Mouse (Mus musculus) MEL (cell line): ENCODE data around the gene Ppfibp1. TPM values are rescaled to one million over a fixed set of nuclear protein-coding genes. Genes with fewer than 3 reads are reported as not detected.

Source experiments
- DNase-seq: peaks from one replicate; pipeline ENCODE4 v3.0.0; 2011; ENCODE audit warnings: low read depth, low spot score
- H3K27ac ChIP-seq: 2 replicates; pipeline ENCODE4 v1.5.1; 2012; ENCODE audit warnings: low read depth, mild to moderate bottlenecking, control low read depth, low read length, moderate library complexity; ENCODE audit not compliant: control insufficient read depth
- H3K27me3 ChIP-seq, 2 experiments: fragments of 150-350 bp in 1 of 2; sonication (generic) in 1 of 2; 2 replicates each; pipeline ENCODE4 v1.6.1; 2012; ENCODE audit warnings: low read length in 2 of 2, mild to moderate bottlenecking in 2 of 2, improper control_type of control experiment in 1 of 2, moderate library complexity in 1 of 2; ENCODE audit not compliant: insufficient read depth in 2 of 2, control insufficient read depth in 1 of 2
- H3K36me3 ChIP-seq, 2 experiments: 2 replicates each; pipeline ENCODE4 v1.6.1; 2012 to 2014; ENCODE audit warnings: low read length in 2 of 2, improper control_type of control experiment in 1 of 2, inconsistent platforms in 1 of 2, mild to moderate bottlenecking in 1 of 2; ENCODE audit not compliant: insufficient read depth in 2 of 2, control insufficient read depth in 1 of 2
- H3K4me1 ChIP-seq, 2 experiments: fragments of 150-350 bp in 1 of 2; sonication (generic) in 1 of 2; 2 replicates each; pipeline ENCODE4 v1.6.1; 2012; ENCODE audit warnings: low read length in 2 of 2, improper control_type of control experiment in 1 of 2, mild to moderate bottlenecking in 1 of 2; ENCODE audit not compliant: insufficient read depth in 2 of 2, control insufficient read depth in 1 of 2
- H3K4me3 ChIP-seq, 2 experiments: fragments of 150-350 bp in 1 of 2; sonication (generic) in 1 of 2; 2 replicates each; pipeline ENCODE4 v1.5.1; 2012; ENCODE audit warnings: low read depth in 2 of 2, low read length in 2 of 2, mild to moderate bottlenecking in 2 of 2, moderate library complexity in 2 of 2, control low read depth in 1 of 2, improper control_type of control experiment in 1 of 2; ENCODE audit not compliant: control insufficient read depth in 1 of 2, insufficient read depth in 1 of 2
- H3K79me2 ChIP-seq: 2 replicates; pipeline ENCODE4 v1.6.1; 2012; ENCODE audit warnings: mild to moderate bottlenecking, low read length, moderate library complexity; ENCODE audit not compliant: control insufficient read depth, poor library complexity, insufficient read depth
- H3K9ac ChIP-seq: 2 replicates; pipeline ENCODE4 v1.6.1; 2012; ENCODE audit warnings: low read depth, mild to moderate bottlenecking, control low read depth, low read length, moderate library complexity; ENCODE audit not compliant: control insufficient read depth, poor library complexity, severe bottlenecking
- H3K9me3 ChIP-seq: fragments of 150-350 bp; sonication (generic); replicated peaks from 2 replicates; pipeline ENCODE4 v1.6.1; 2012; ENCODE audit warnings: mild to moderate bottlenecking, low read length, improper control_type of control experiment, moderate library complexity; ENCODE audit not compliant: insufficient read depth
- BHLHE40 ChIP-seq: IDR thresholded peaks from 2 replicates; pipeline ENCODE4 v1.6.1; 2012; ENCODE audit warnings: low read depth, mild to moderate bottlenecking, inconsistent platforms, low read length, improper control_type of control experiment, borderline replicate concordance
- CHD1 ChIP-seq: IDR thresholded peaks from 2 replicates; pipeline ENCODE4 v1.6.1; 2012; ENCODE audit warnings: low read depth, mild to moderate bottlenecking, inconsistent platforms, low read length, improper control_type of control experiment
- CHD2 ChIP-seq: IDR thresholded peaks from 2 replicates; pipeline ENCODE4 v1.6.1; 2011; ENCODE audit warnings: low read length, improper control_type of control experiment
- CTCF ChIP-seq, 3 experiments: IDR thresholded peaks in 2 of 3; conservative IDR thresholded peaks in 1 of 3; 2 replicates each; pipeline ENCODE4 v1.5.1; 2011 to 2012; ENCODE audit warnings: low read length in 3 of 3, low read depth in 2 of 3, mild to moderate bottlenecking in 2 of 3, improper control_type of control experiment in 1 of 3, inconsistent platforms in 1 of 3, mixed read lengths in 1 of 3, moderate library complexity in 1 of 3; ENCODE audit not compliant: control insufficient read depth in 1 of 3, insufficient read depth in 1 of 3, poor library complexity in 1 of 3, severe bottlenecking in 1 of 3
- E2F4 ChIP-seq: IDR thresholded peaks from 2 replicates; pipeline ENCODE4 v1.6.1; 2011; ENCODE audit warnings: low read depth, low read length, improper control_type of control experiment, borderline replicate concordance
- ELF1 ChIP-seq: IDR thresholded peaks from 2 replicates; pipeline ENCODE4 v1.6.1; 2014; ENCODE audit warnings: low read depth, mild to moderate bottlenecking, inconsistent platforms, low read length, improper control_type of control experiment, moderate library complexity
- EP300 ChIP-seq, 2 experiments: IDR thresholded peaks; 2 replicates each; pipeline ENCODE4 v1.6.1; 2011; ENCODE audit warnings: improper control_type of control experiment in 2 of 2, low read length in 2 of 2, low read depth in 1 of 2, mild to moderate bottlenecking in 1 of 2
- ETS1 ChIP-seq: IDR thresholded peaks from 2 replicates; pipeline ENCODE4 v1.6.1; 2012; ENCODE audit warnings: low read depth, mild to moderate bottlenecking, inconsistent platforms, low read length, improper control_type of control experiment, moderate library complexity
- GATA1 ChIP-seq: IDR thresholded peaks from 2 replicates; pipeline ENCODE4 v1.6.1; 2011; ENCODE audit warnings: low read depth, low read length, improper control_type of control experiment
- HCFC1 ChIP-seq: IDR thresholded peaks from 2 replicates; pipeline ENCODE4 v1.6.1; 2012; ENCODE audit warnings: low read depth, mild to moderate bottlenecking, inconsistent platforms, low read length, improper control_type of control experiment, moderate library complexity
- JUND ChIP-seq: IDR thresholded peaks from 2 replicates; pipeline ENCODE4 v1.6.1; 2011; ENCODE audit warnings: low read depth, mild to moderate bottlenecking, improper control_type of control experiment, low read length
- KAT2A ChIP-seq: conservative IDR thresholded peaks from 2 replicates; pipeline ENCODE4 v1.6.1; 2012; ENCODE audit warnings: low read depth, low read length, improper control_type of control experiment, inconsistent platforms
- MAFK ChIP-seq: IDR thresholded peaks from 2 replicates; pipeline ENCODE4 v1.6.1; 2011; ENCODE audit warnings: low read depth, mild to moderate bottlenecking, low read length, improper control_type of control experiment, borderline replicate concordance
- MAZ ChIP-seq: IDR thresholded peaks from 2 replicates; pipeline ENCODE4 v1.6.1; 2012; ENCODE audit warnings: low read depth, mild to moderate bottlenecking, inconsistent platforms, low read length, improper control_type of control experiment
- MEF2A ChIP-seq: IDR thresholded peaks from 2 replicates; pipeline ENCODE4 v1.6.1; 2014; ENCODE audit warnings: low read depth, mild to moderate bottlenecking, inconsistent platforms, low read length, improper control_type of control experiment; ENCODE audit not compliant: poor library complexity, insufficient replicate concordance, severe bottlenecking; ENCODE audit errors: extremely low read depth
- MXI1 ChIP-seq: IDR thresholded peaks from 2 replicates; pipeline ENCODE4 v1.6.1; 2011; ENCODE audit warnings: mild to moderate bottlenecking, low read depth, low read length, improper control_type of control experiment
- MYB ChIP-seq: IDR thresholded peaks from 2 replicates; pipeline ENCODE4 v1.6.1; 2011; ENCODE audit warnings: mild to moderate bottlenecking, low read depth, low read length, improper control_type of control experiment
- MYC ChIP-seq: IDR thresholded peaks from 2 replicates; pipeline ENCODE4 v1.6.1; 2011; ENCODE audit warnings: low read depth, mild to moderate bottlenecking, low read length, improper control_type of control experiment, moderate library complexity
- NELFE ChIP-seq: IDR thresholded peaks from 2 replicates; pipeline ENCODE4 v1.6.1; 2011; ENCODE audit warnings: low read depth, low read length, improper control_type of control experiment
- NRF1 ChIP-seq: IDR thresholded peaks from 2 replicates; pipeline ENCODE4 v1.6.1; 2014; ENCODE audit warnings: low read depth, mild to moderate bottlenecking, inconsistent platforms, low read length, improper control_type of control experiment, moderate library complexity; ENCODE audit not compliant: poor library complexity, insufficient read depth, severe bottlenecking
- POLR2A ChIP-seq, 2 experiments: IDR thresholded peaks; 2 replicates each; pipeline ENCODE4 v1.6.1; 2011 to 2012; ENCODE audit warnings: low read length in 2 of 2, mild to moderate bottlenecking in 2 of 2, control low read depth in 1 of 2, improper control_type of control experiment in 1 of 2, low read depth in 1 of 2, moderate library complexity in 1 of 2; ENCODE audit not compliant: control insufficient read depth in 1 of 2, insufficient read depth in 1 of 2, poor library complexity in 1 of 2
- POLR2AphosphoS2 ChIP-seq: IDR thresholded peaks from 2 replicates; pipeline ENCODE4 v1.6.1; 2011; ENCODE audit warnings: low read length, improper control_type of control experiment
- POLR2AphosphoS5 ChIP-seq: IDR thresholded peaks from 2 replicates; pipeline ENCODE4 v1.6.1; 2012; ENCODE audit warnings: low read depth, borderline replicate concordance, mild to moderate bottlenecking, inconsistent platforms, low read length, moderate library complexity, mixed read lengths
- RAD21 ChIP-seq: IDR thresholded peaks from 2 replicates; pipeline ENCODE4 v1.6.1; 2011; ENCODE audit warnings: mild to moderate bottlenecking, low read depth, low read length, improper control_type of control experiment
- RCOR1 ChIP-seq: IDR thresholded peaks from 2 replicates; pipeline ENCODE4 v1.6.1; 2012; ENCODE audit warnings: low read depth, mild to moderate bottlenecking, inconsistent platforms, low read length, improper control_type of control experiment
- SIN3A ChIP-seq: IDR thresholded peaks from 2 replicates; pipeline ENCODE4 v1.6.1; 2012; ENCODE audit warnings: low read length, improper control_type of control experiment, inconsistent platforms
- SMC3 ChIP-seq: IDR thresholded peaks from 2 replicates; pipeline ENCODE4 v1.6.1; 2011; ENCODE audit warnings: low read depth, low read length, improper control_type of control experiment
- TAL1 ChIP-seq: IDR thresholded peaks from 2 replicates; pipeline ENCODE4 v1.6.1; 2012; ENCODE audit warnings: mild to moderate bottlenecking, inconsistent platforms, low read length, moderate library complexity, mixed read lengths
- TBP ChIP-seq: IDR thresholded peaks from 2 replicates; pipeline ENCODE4 v1.8.0; 2011; ENCODE audit warnings: low read depth, low read length, improper control_type of control experiment
- TCF12 ChIP-seq: IDR thresholded peaks from 2 replicates; pipeline ENCODE4 v1.6.1; 2014; ENCODE audit warnings: low read depth, mild to moderate bottlenecking, inconsistent platforms, low read length, improper control_type of control experiment, moderate library complexity
- UBTF ChIP-seq: IDR thresholded peaks from 2 replicates; pipeline ENCODE4 v1.6.1; 2012; ENCODE audit warnings: low read depth, mild to moderate bottlenecking, inconsistent platforms, low read length, improper control_type of control experiment, moderate library complexity, borderline replicate concordance; ENCODE audit not compliant: insufficient read depth
- USF1 ChIP-seq: IDR thresholded peaks from 2 replicates; pipeline ENCODE4 v1.6.1; 2014; ENCODE audit warnings: low read depth, mild to moderate bottlenecking, inconsistent platforms, low read length, improper control_type of control experiment, moderate library complexity
- USF2 ChIP-seq, 2 experiments: IDR thresholded peaks; 2 replicates each; pipeline ENCODE4 v1.6.1; 2011 to 2012; ENCODE audit warnings: improper control_type of control experiment in 2 of 2, low read length in 2 of 2, borderline replicate concordance in 1 of 2, inconsistent platforms in 1 of 2, low read depth in 1 of 2, mild to moderate bottlenecking in 1 of 2; ENCODE audit not compliant: insufficient read depth in 1 of 2
- ZC3H11A ChIP-seq: IDR thresholded peaks from 2 replicates; pipeline ENCODE4 v1.6.1; 2012; ENCODE audit warnings: low read depth, mild to moderate bottlenecking, inconsistent platforms, low read length, improper control_type of control experiment
- ZKSCAN1 ChIP-seq: IDR thresholded peaks from 2 replicates; pipeline ENCODE4 v1.6.1; 2012; ENCODE audit warnings: low read depth, mild to moderate bottlenecking, inconsistent platforms, low read length, improper control_type of control experiment, moderate library complexity
- ZMIZ1 ChIP-seq: IDR thresholded peaks from 2 replicates; pipeline ENCODE4 v1.6.1; 2012; ENCODE audit warnings: low read depth, mild to moderate bottlenecking, inconsistent platforms, low read length, improper control_type of control experiment, moderate library complexity
- ZNF384 ChIP-seq: IDR thresholded peaks from 2 replicates; pipeline ENCODE4 v1.6.1; 2012; ENCODE audit warnings: low read depth, mild to moderate bottlenecking, inconsistent platforms, low read length, improper control_type of control experiment
- polyA plus RNA-seq, 2 experiments: library from polyadenylated mRNA; stranded (reverse) in 1 of 2; unstranded in 1 of 2; fragments of >175 nt in 1 of 2; fragments of >200 nt in 1 of 2; gene quantifications; 2 replicates each; pipeline versions ENCODE4 v1.2.1 to v1.2.4; 2012; ENCODE audit warnings: low replicate concordance in 2 of 2, low read depth in 1 of 2; ENCODE audit not compliant: insufficient read length in 2 of 2, insufficient read depth in 1 of 2, missing spikeins in 1 of 2
- total RNA-seq: library from RNA; depleted of rRNA; stranded (reverse); fragments of 300-350 nt; gene quantifications from 2 replicates; pipeline ENCODE4 v1.2.3, GENCODE M21; 2012

Gene Ppfibp1
- total and polyA plus RNA-seq, 3 experiments: 12.2 to 14.6 TPM; not detected in 1

DNA sequence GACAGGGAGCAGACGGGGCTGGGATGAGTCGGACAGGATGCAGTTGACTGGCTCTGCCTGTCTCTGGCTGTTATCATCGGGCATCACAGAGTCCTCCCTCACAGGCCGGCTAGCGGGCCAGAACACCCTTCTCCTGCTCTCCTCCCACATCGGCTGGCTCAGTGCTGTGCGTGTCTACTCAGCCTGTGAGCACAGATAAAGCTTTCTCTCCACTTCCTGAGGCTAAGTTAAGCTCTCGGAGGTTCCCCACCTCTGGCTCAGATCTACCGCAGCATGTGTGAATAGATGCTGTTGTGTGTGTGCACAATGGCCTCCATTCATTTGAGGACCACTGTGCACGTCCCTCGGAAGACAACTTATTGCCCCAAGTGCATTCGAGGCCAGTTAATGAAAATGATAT is 67.6 kb downstream of the Ppfibp1 start:
- Histone ChIP-seq H3K4me1 (peaks cover 9 to 10% of the 10 kb centered on the region in 2 experiments), H3K9ac (no peak overlapping the region), H3K27me3 (no peaks in the 10 kb centered on the region), H3K36me3 (peaks cover 0 to 9% of the 10 kb centered on the region in 2 experiments; a peak in 2 of 4 replicates), H3K9me3 (no peaks in the 10 kb centered on the region), H3K27ac (peak overlapping the region; percentile 45), H3K4me3 (peak overlapping the region in 1 of 2 experiments; percentile 27; a peak in 1 of 4 replicates), H3K79me2 (no peaks in the 10 kb centered on the region)
- DNase-seq: peak; percentile 93
- TF ChIP-seq HCFC1 (no peak; the same call in 1 of the 2 replicates), NRF1 (no peak), MAFK (no peak), RCOR1 (0 out of 2 replicates have a peak, but pooled peaks have one; percentile 55), ZC3H11A (no peak), CHD1 (no peak), POLR2A (IDR thresholded peaks at IDR 0.05; ENCODE audit: control insufficient read depth in 1 of 2, insufficient read depth in 1 of 2, low read depth in 1 of 2, low read length in 2 of 2, poor library complexity in 1 of 2) (no peak), KAT2A (no peak), TCF12 (peak; percentile 70), MYB (no peak), E2F4 (no peak), UBTF (no peak), ELF1 (no peak), USF1 (no peak), TAL1 (peak; percentile 77), ZNF384 (0 out of 2 replicates have a peak, but pooled peaks have one; percentile 16), JUND (no peak), CTCF (IDR thresholded peaks at IDR 0.05 in 2 of 3, conservative IDR thresholded peaks at IDR 0.05 in 1 of 3; ENCODE audit: control insufficient read depth in 1 of 3, insufficient read depth in 1 of 3, low read depth in 2 of 3, low read length in 3 of 3, poor library complexity in 1 of 3, severe bottlenecking in 1 of 3) (no peak), MYC (peak; percentile 58; the same call in 1 of the 2 replicates), BHLHE40 (no peak), TBP (peak; percentile 88), EP300 (IDR thresholded peaks at IDR 0.05; ENCODE audit: low read depth in 1 of 2, low read length in 2 of 2) (peak; percentile 66 to 83), CHD2 (no peak), POLR2AphosphoS5 (no peak), MAZ (0 out of 2 replicates have a peak, but pooled peaks have one; percentile 26), MEF2A (0 out of 2 replicates have a peak, but pooled peaks have one; percentile 37), RAD21 (no peak), ZKSCAN1 (no peak), NELFE (no peak), SIN3A (peak; percentile 69), SMC3 (no peak), POLR2AphosphoS2 (no peak), MXI1 (peak; percentile 39; the same call in 1 of the 2 replicates), ZMIZ1 (no peak), USF2 (IDR thresholded peaks at IDR 0.05; ENCODE audit: borderline replicate concordance in 1 of 2, insufficient read depth in 1 of 2, low read depth in 1 of 2, low read length in 2 of 2) (no peak), GATA1 (peak; percentile 81), ETS1 (peak; percentile 59)
